Mouse (Mus musculus) lung, adult 18-20 months (tissue): ENCODE results near the gene Steap3.
"Not testable (repeated sequence)": the region's sequence is repeated elsewhere in the genome, so short reads cannot be mapped to it uniquely, and the experiment has no call there.

Experiments used
- DNase-seq, 2 experiments: peaks; one replicate each; pipeline ENCODE4 v3.0.0; 2022; ENCODE audit warnings: mixed read lengths in 2 of 2

Gene Steap3

DNA sequence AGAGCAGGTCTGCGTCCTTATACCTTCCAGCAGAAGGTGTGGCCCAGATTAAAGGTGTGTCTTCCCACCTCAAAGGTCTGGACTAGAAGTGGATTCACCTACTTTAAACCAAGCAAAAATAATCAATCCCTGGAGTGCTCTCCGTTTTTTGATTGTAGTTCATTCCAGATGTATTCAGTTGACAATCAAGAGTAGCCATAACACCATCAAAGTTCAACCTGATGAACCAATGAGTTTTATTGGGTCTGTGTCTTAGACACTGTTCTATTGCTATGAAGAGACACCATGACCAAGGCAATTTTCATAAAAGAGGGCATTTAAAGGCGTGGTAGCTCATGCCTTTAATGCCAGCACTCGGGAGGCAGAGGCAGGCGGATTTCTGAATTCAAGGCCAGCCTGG is at the start of gene Steap3:
Steap3 (minus strand) TSS at position 101 of the 400 bp plus-strand sequence.
- DNase-seq: no peak

DNA sequence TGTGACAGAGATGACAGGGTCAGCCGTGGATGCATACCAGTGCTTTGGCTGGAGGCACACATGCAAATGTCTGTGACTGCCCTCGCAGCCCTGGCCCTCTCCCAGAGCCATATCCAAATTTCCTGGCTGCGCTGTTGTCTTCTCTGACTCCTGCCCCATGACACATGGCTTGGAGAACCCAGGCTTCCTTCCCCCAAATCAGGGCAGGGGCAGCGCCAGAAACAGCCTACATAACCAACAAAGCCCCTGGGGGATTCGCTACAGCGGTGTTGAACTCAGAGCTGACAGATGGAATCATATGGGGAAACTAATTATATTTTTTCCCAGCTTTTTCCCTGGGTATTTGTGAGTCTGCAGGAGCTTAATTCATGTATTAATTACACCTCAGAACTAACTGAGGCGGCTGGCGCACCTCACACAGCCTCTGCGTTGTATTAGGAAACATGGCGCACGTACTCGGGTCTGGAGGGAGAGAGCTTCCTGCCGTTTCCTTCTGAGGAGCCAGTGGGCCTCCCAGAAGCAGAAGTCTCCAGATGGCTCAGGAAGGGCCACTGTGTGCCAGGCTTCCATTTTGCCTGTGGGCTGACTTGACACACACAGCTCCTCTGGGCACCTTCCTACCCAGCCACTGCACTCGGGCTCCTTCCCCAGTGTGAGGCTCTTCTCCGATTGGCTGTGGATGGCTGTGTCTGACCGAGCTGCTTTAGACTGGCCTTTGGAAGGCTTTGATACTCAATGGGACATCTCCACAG is 48.9 kb upstream of the Steap3 start:
- DNase-seq: no peak

DNA sequence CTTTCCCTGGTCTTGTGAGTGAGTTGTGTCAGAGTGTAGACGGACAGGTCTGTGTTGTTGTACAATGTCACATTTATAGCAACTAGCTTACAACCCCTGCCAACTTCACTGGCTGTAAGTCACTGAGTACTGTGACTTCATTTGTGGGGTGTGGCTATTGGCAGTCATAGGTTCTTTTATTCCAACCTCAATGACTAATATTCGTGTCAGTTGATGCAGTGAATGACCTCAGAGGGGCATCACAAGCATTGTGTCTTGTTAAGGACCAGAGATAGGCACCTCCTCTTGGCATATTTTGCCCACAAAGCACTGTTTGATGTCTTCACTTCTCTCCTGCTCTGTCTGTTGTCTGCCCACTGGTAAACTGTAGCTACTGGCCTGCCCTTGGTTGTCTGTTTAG is 33.3 kb upstream of the Steap3 start:
- no peak for DNase-seq

DNA sequence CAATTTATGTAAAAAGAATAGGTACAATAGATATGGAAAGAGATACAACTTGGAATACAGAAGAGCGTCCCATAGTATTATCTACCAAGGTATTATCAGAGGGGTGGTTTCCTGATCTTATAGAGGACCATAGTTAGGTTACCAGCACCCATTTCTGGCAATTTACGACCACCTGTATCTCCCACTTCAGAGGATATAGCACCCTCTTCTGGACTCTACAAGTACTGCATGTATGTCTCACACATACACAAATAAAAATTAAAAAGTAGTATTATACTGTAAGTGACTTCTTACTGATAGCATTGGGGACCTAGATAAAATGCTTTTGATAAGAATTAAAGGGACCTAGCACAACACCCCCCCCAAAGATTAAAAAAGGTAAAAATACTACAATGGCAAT is 24.4 kb upstream of the Steap3 start:
- DNase-seq: no peak

DNA sequence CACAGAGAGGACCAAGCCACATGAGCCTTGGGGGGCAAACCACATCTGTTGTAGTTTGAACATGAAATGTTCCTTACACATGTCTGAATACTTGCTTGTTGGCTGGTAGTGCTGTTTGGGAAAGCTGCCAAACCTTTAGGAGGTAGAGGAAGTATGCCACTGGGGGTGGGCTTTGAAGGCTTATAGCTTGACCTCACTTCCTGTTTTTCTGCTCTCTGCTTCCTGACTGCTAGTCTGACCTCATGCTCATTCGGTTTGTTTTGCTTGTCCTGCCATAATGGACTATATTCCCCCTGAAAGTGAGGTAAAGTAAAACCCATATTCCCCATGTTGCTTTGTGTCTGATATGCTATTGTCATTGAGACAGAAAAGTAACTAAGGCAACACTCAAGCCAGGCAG is 21.3 kb upstream of the Steap3 start:
- peak in 1 of 2 experiments; percentile 1 for DNase-seq

DNA sequence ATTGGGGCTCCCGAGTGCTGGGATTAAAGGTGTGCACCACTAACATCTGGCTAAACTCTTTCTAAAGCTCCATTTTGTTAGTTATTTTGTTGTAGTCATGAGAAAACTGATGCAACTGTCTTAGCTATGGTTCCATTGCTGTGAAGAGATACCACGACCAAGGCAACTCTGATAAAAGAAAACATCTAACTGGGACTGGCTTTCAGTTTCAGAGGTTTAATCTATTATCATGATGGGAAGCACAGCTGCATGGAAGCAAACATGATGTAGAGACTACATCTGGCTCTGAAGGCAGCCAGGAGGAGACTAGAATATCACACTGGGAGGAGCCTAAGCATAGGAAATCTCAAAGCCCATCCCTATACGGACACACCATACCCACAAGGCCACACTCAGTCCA is 19.2 kb upstream of the Steap3 start:
- DNase-seq: no peak

DNA sequence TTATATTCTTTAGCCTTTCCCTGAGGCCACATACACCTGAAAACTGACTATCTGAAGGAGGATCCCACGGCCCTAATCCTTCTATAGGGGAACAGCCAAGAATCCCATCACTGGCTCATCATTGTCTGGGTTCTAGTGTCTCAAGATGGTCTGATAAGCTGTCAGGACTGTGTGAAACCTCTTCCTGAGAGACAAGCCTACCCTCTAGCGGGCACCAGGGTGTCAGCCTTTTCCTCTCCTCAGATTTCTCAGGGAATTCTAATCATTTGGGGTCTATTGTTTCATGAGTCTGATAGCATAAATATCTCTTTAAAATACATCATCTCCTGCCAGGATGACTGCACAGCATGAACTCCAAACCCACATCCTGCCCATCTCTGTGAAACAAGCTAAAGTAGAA is 17.3 kb upstream of the Steap3 start:
- DNase-seq: no peak

DNA sequence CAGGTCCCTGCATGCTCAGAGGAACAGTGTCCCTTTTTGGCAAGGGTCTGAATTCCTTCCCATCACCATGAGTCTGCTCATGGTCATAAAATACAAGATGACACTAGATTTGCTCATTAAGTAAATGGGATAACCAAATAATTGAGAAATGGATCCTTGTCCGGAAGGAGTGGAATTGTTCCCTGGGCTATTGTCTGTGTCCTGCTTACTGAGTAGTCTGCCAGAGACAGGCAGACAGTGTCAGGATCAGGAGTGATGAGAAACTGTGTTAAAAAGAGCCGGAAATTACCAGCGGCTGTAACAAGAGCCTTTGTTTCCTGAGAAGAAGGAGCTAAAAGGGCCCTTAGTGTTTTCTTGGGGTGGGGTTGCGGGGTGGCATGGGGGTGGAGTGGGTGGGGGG is 15.2 kb upstream of the Steap3 start:
- DNase-seq: no peak

DNA sequence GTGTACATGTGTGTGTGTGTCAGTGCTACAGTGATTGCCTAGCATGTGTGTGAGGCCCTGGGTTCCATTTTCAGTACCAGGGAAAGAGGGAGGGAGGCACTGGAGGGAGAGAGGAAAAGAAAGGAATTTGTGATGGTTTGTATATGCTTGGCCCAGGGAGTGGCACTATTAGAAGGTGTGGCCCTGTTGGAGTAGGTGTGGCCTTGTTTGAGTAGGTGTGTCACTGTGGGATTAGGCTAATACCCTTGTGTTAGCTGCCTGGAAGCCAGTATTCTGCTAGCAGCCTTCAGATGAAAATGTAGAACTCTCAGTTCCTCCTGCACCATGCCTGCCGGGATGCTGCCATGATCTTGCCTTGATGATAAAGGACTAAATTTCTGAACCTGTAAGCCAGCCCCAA is 3.6 kb upstream of the Steap3 start:
- not testable (repeated sequence) for DNase-seq

DNA sequence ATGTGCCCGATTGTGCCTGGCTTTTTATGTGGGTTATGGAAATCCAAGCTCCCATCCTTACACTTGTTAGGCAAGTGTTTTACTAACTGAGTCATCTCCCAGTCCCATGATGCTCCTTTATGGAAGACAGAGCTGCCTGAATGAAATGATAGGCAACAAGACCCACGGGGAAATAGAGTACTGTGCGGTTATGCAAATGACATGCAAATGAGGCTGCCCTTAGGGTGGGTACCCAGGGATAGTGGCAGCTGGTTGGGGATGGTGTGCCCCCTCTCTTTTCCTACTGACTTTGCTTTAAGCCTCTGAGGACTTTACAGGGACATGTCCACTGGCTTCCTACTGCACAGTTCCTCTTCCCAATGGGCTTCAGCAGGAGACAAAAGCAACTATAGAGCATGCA is 2.7 kb upstream of the Steap3 start:
- no peak for DNase-seq

DNA sequence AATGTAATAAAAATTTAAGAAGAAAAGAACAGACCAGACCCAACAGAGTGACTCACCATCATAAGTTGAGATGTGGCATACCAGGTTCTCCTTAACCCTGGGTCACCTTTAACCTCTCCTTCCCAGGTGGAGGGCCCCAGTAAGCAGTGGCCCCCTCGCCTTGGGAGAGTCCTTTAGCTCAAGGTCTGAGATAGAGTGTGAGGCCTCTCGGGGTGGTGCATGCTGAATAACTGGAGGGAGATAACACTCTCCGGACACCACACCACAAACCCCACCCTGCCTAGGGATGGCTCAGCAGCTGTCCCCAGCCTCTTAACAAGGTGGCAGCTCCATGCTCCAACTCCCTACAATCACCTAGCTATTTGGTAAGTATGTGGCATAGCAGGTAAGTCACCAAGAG is 1.6 kb downstream of the Steap3 start:
- no peak for DNase-seq

DNA sequence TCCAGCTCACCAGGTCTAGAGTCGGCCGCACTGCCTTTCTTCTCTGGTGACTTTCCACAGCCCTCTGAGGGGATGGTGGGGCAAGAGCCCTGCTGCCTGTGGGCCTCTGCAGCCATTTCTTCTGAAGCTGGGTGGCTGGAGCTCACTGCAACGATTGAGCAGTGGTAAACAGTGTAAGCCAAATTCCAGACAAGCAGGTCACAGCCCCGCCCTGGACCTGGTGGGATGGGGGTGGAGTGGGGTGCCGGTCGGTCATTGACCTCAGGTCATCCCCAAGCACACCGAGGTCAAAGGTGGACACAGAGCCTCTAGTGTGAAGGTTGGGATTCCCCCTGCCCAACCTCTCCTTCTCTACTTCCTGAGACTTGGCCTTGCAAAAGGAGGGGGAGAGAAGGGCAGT is 2.4 kb downstream of the Steap3 start:
- DNase-seq: no peak

DNA sequence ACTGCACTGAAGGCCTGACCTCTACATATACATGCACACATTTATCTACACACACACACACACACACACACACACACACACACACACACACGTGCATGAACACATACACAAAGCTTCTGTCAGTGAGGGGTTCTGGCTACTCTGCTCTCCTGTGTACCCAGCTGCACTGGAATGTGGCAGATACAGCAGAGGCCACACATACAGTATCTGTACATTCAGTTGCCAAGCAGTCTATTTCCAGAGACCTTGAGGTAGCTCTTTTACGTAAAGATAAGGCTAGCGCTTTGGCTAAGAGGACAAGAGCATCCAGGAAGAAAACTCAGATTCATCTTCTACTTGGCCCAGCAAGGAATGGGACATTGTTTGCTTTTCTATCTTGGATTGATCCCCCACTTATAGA is 4.9 kb downstream of the Steap3 start:
- DNase-seq: no peak

DNA sequence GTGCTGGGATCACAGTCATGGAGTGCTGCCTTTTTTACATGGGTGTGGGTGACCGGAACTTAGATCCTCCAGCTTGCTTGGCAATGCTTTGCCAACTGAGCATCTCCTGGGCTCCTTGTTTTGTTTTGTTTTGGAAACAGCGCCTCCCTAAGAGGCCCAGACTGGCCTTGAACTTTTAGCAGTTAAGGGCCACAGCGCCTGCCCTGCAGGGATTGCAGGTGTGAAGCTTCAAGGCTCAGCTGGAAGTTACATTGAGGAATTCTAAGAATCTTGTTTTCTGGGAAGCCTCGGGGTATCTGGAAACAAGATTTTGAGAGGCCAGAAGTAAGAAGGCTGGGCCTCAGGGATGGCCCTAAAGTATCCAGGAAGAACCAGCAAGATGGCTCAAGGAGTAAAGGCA is 6.0 kb downstream of the Steap3 start:
- no peak for DNase-seq

DNA sequence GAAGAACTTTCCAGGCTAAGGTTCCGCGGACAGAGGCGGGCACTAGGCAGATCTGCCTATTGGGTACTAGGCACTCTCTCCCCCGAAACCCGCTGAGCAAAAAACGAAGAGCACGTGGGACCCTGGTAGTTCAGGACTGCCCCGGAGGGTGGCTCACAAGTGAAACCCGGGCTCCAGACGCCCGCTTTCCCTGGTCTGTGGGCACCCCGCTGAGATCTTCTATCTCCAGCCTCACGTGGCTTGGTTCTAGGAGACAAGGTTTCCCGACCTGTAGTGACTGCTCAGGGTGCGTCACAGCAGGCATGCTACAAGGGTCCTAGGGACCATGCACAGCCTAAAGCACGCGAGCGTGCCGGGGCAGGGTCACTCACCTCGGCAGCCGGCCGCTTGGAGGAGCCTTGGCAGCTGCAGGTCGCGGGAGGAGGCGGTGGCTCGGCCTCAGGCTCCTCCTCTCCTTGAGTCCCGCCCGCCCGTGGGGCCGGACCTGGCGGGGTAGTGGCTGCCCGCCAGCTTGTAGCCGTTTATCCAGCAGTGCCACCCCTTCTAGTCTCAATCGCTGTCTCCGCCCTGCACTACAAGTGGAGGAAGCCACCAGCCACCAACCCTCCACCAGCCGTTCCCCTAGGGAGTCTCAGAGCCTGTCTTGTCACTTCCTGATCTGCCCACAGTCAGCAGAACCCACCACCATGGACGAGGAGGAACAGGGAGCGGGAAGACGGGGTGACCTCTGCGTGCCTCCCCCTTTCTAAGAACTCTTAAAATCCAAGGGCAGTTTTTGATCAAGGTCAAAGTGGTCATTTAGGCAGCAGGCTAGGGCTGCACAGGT is 7.4 kb downstream of the Steap3 start:
- DNase-seq: peak; percentile 92 to 94

DNA sequence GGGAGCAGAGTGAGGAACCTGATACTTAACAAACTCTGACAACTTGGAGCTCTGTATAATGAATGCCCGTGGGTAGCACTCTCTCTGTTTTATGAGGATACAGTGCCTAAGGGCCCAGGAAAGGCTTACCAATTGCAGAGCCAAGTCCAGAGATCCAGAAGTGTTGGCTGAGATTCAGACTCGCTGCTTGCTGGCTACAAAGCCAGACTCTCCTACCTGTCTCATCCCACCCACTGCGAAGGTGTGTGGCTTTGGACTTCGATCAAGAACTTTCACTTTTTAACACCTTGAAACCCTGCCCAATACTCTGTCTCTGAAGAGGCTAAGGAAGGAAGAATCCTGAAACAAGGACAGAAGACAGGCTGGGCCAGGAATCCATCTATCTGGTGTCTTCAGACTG is 9.3 kb downstream of the Steap3 start:
- DNase-seq: no peak

DNA sequence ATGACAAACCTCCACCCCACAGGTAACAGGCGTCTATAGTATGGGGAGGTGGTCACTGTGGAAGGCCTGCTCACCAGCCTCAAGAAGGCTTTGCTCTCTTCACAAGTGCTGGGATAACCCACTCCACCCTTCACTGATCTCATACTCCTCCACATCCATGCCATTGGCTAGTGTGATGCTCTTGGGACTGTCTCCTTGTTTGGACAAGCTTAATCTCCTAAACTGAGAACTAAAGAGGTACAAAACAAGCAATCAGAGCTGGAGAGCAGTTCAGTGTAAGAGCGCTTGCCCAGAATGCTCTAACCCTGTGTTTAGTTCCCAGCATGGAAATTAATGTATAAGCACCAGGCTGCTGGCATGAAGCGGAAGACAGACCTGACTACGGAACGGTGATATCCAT is 11.3 kb downstream of the Steap3 start:
- no peak for DNase-seq

DNA sequence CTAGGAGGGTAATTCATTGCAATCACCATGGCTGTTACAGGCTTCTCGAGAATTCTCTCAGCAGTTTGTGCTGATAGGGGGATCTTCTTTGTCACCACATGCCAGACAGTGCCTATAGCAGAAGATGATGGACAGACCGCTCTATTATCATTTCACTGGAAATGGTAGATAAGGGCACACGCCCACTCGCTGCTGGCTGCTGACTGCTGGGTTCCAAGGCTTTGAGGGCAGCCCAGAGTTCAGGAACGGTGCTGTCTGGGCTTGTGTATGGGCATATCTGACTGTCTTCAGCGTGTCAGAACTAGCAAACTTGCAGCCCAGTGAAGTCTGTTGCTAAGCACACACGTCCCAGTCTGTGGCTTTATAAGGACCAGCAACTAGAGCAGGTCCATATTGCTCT is 13.3 kb downstream of the Steap3 start:
- DNase-seq: no peak

DNA sequence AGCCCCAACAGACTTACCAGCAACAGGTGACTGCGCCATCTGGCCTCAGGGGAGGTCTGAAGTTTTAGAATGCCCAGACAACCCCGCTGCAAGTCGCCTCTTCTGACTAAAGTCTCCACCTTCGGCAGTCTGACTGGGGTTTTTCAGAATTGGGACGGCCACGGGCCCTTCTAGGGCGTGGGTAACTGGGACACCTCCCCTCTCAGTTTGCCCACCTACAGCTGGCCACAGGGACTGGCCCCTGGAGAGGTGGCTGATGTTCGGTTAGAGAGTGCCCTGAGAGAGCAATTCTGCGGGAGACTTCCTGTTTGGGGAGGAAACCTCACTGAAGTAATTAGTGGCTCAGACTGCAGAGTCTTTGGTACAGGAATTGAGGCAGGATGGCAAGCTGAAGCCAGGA is 13.8 kb downstream of the Steap3 start:
- no peak for DNase-seq

DNA sequence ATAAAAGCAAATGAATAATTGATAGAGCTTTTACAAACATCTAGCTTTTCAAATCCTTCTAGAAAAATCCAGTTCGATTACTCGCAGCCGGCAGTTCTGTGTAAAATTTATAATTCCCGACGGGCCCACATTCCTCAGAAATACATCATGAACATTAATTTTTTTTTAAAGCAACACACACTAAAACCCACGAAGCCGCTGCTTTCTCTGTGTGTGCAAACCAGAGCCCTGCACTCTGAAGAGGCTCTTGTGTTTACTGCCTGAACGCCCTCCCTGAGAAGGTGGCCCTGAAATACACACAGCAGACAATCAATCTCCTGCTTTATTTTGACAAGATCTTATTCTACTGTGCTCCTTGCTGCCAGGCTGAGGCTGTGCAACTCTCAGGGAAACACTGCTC is 14.3 kb downstream of the Steap3 start:
- no peak for DNase-seq

DNA sequence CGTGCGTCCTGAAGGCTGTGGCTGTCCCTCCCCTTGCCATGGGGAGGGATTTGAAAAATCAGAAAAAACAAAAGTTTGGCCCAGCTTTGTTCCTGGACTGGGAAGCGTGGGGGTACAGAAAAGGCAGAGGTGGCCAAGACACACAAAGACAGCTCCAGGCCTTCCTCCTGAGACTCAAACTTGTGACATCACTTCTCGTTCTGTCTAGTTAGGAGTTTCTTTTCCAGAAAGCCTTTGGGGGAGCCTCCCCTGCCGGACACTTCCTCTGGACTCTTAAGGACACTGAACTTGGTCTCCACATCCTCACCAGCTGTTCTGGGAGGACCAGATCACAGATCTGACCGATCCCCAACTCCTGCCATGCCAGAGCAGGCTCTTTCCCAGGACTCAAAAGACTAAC is 18.8 kb downstream of the Steap3 start:
- DNase-seq: peak in 1 of 2 experiments; percentile 12

DNA sequence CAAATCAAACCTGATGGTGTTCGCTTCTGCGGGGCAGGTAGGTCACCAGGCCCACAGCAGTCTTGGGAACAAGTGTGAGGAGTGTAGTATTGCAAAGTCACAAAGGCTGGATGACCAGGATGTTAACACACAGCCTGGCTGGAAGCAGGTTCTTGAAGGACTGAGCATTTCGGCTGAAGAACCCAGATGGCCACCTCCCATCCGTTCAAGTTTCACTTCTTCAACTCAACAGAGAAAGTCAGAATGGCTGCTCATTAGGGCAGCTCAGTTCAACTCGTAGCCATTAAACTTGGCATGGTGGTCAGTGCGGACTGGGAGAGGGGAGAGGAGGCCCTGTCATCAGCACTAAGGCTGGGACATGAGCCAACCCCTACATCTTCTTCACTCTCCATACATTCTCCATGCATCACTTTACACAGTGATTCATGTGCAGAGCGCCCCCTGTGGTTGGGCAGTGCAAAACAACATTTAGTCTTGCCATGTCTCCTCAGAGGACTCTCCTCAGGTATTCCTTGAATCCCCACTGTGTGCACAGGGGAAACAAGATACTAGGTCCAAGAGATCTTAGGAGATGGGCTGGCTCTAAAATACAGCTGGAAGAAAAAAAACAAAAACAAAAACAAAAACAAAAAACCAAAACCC is 19.9 kb downstream of the Steap3 start:
- DNase-seq: no peak

DNA sequence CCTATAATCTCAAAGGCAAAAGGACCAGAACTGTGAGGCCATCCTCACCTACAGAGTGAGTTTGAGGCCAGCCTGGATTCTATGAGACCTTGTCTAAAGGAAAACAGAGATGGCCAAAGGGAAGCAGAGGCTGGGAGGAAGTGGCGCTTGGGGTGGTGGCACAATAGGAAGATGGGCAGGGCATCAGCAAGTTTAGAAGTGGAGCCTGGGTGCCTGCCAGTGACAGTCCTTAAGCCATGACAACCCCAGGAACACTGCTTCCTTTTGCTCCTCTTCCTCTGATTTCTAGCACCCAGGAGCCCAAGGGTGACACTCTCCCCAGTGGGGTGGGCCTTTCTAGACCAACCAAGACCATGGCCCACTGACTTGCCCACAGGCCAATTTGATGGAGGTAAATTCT is 21.3 kb downstream of the Steap3 start:
- peak in 1 of 2 experiments; percentile 19 for DNase-seq

DNA sequence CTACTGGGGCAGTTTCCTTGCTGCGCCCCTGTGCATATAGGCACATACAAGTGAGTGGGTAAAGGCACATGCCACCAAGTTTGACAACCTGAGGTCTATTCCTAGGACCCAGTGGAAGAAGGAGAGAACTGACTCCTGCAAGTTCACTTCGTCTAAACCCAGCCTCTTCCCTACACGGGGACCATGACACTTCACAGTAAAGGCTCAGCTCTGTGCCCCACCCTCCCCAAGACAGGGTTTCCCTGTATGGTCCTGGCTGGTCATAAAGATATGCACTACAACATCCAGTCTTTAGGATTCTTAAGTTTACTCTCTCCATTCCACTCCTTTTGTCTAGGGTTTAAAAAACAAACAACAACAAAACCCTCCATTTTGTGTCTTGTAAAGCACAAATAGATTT is 21.9 kb downstream of the Steap3 start:
- no peak for DNase-seq
